Mouse (Mus musculus): Measurements from ENCODE around the gene Gm28778.

- TF ChIP-seq CTCF (IDR thresholded peaks at IDR 0.05; ENCODE audit: low read depth, low read length) (no peak), POLR2A (IDR thresholded peaks at IDR 0.05; ENCODE audit: extremely low read depth, insufficient read depth, low read length) (no peak)
These were observed 27.0 kb upstream of the Gm28778 start for GRCm38 (mm10) chr1:53269901-53270300.
